Mouse (Mus musculus) liver, embryonic 13.5 days (tissue): ENCODE data around the gene Adam19. TPM values are rescaled to one million over a fixed set of nuclear protein-coding genes. Genes with fewer than 3 reads are reported as not detected.

Experiments used
- ATAC-seq: fragments of 200-750 bp; cut with Nextera tagmentation; 2 replicates; pipeline ENCODE4 v1.8.0; 2017; ENCODE audit warnings: low read depth, mild to moderate bottlenecking, moderate number of reproducible peaks, moderate library complexity
- DNase-seq: peaks from one replicate; pipeline ENCODE4 v3.0.0; 2022
- H3K27ac ChIP-seq: fragments of 300-500 bp; sonication (generic); 2 replicates; pipeline ENCODE4 v1.5.1; 2015; ENCODE audit warnings: moderate library complexity, mild to moderate bottlenecking, inconsistent platforms
- H3K27me3 ChIP-seq: fragments of 300-500 bp; sonication (generic); 2 replicates; pipeline ENCODE4 v1.6.1; 2015; ENCODE audit warnings: mild to moderate bottlenecking, inconsistent platforms
- H3K36me3 ChIP-seq: fragments of 300-500 bp; sonication (generic); 2 replicates; pipeline ENCODE4 v1.6.1; 2015; ENCODE audit warnings: mild to moderate bottlenecking, inconsistent platforms
- H3K4me1 ChIP-seq: fragments of 300-500 bp; sonication (generic); replicated peaks from 2 replicates; pipeline ENCODE4 v1.6.1; 2015; ENCODE audit warnings: inconsistent platforms
- H3K4me2 ChIP-seq: fragments of 300-500 bp; sonication (generic); 2 replicates; pipeline ENCODE4 v1.6.1; 2015; ENCODE audit warnings: inconsistent platforms, mild to moderate bottlenecking, moderate library complexity
- H3K4me3 ChIP-seq: fragments of 300-500 bp; sonication (generic); replicated peaks from 2 replicates; pipeline ENCODE4 v1.5.1; 2015; ENCODE audit warnings: mild to moderate bottlenecking, inconsistent platforms
- H3K9ac ChIP-seq: fragments of 300-500 bp; sonication (generic); 2 replicates; pipeline ENCODE4 v1.6.1; 2015; ENCODE audit warnings: mild to moderate bottlenecking, inconsistent platforms
- H3K9me3 ChIP-seq: fragments of 300-500 bp; sonication (generic); replicated peaks from 2 replicates; pipeline ENCODE4 v1.6.1; 2016; ENCODE audit warnings: inconsistent platforms
- WGBS: fragments of 180-500 bp; shearing (Covaris S2); methylation state at CpG from one replicate; pipeline ENCODE4 v1.1.7; 2015; ENCODE audit not compliant: insufficient replicate concordance; 5-methylcytosine and 5-hydroxymethylcytosine counted together
- polyA plus RNA-seq: library from polyadenylated mRNA; unstranded; fragments of >200 nt; fragmentation: Nextera tagmentation; extraction: Ambion mirVana; gene quantifications from 2 replicates; pipeline ENCODE4 v1.2.1, GENCODE M21; 2015

Gene Adam19
- polyA plus RNA-seq, 1 experiment from 2014 or later: 1.1 TPM

DNA sequence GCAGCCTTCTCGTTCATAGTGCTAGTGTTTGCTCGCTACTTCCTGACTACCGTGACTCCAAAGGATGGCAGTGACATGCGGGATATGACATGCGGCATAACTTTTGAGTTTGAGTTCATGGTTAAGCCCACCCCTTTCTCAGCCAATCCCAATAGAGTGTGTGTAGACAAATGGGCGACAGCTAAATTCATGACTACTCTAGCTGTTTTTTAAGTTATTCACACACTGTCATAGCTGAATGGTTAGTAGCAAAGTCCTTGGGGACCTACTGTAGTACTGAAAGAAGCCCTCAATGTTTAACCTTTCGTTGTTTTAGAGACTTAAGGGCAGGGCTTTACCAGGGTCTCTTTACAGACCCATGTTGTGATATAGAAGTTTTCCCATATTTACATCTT, 70.0 kb downstream of the Adam19 start:
- peaks cover 17% of the 10 kb centered on the region for H3K4me1 ChIP-seq
- no peak overlapping the region for H3K4me2 ChIP-seq
- no peak overlapping the region for H3K9ac ChIP-seq
- no peaks in the 10 kb centered on the region for H3K9me3 ChIP-seq
- 83% methylated on average over 7 of the region's 7 CpGs for WGBS
- no peaks in the 10 kb centered on the region for H3K27me3 ChIP-seq
- DNase-seq (no peak), ATAC-seq (no peak)
- H3K27ac ChIP-seq: no peak overlapping the region
- H3K36me3 ChIP-seq: no peaks in the 10 kb centered on the region
- no peak overlapping the region for H3K4me3 ChIP-seq

DNA sequence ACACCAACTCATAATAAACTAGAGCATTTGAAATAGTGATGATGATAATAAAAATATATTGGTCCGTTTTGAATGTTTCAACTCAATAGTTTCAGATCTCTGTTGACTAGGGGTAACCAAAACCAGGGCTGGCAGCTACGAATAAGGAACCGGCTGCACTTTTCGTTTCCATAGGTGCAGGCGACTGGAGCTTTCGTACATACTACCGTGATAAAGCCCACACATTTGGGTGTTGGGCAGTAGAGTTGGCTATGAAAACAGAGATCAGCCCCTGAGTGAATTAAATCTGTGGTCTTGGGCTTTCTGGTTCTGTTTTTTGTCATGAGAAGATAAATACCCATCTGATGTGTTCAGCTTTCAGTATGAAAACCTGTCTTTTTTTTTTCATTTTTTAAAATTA, 70.5 kb downstream of the Adam19 start:
- Histone ChIP-seq H3K36me3 (no peaks in the 10 kb centered on the region), H3K27ac (no peak overlapping the region), H3K4me3 (no peak overlapping the region), H3K27me3 (no peaks in the 10 kb centered on the region), H3K4me2 (no peak overlapping the region), H3K9me3 (no peaks in the 10 kb centered on the region), H3K4me1 (peaks cover 22% of the 10 kb centered on the region), H3K9ac (no peak overlapping the region)
- ATAC-seq: no peak
- no peak for DNase-seq
- 79% methylated on average over 7 of the region's 7 CpGs for WGBS

DNA sequence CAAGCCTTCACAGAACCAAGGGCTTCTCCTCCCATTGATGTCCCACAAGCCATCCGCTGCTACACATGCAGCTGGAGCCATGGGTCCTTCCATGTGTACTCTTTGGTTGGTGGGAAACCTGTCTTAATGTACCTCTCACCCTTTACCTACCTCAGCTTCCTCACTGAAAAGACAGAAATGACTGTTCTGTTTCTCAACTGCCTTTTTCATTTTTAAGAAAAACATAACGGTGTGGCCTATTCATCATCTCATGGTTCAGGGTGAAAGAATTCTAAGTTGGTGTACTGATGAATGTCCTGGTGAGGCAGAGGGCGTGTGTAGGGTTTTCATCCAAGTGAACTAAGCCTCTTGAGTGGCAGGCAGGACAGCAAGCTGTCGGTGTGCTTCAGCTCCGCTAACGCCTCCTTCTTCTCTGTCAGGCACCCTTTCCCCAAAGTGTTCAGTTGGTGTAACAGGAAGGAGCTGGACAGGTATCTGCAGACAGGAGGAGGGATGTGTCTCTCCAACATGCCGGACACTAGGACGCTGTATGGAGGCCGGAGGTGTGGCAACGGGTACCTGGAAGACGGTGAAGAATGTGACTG, 71.1 kb downstream of the Adam19 start:
- Histone ChIP-seq H3K4me3 (no peak overlapping the region), H3K27ac (no peak overlapping the region), H3K36me3 (no peaks in the 10 kb centered on the region), H3K4me2 (no peak overlapping the region), H3K4me1 (peaks cover 28% of the 10 kb centered on the region), H3K9ac (no peak overlapping the region), H3K27me3 (no peaks in the 10 kb centered on the region), H3K9me3 (no peaks in the 10 kb centered on the region)
- 77% methylated on average over 11 of the region's 11 CpGs for WGBS
- ATAC-seq (no peak), DNase-seq (no peak)

DNA sequence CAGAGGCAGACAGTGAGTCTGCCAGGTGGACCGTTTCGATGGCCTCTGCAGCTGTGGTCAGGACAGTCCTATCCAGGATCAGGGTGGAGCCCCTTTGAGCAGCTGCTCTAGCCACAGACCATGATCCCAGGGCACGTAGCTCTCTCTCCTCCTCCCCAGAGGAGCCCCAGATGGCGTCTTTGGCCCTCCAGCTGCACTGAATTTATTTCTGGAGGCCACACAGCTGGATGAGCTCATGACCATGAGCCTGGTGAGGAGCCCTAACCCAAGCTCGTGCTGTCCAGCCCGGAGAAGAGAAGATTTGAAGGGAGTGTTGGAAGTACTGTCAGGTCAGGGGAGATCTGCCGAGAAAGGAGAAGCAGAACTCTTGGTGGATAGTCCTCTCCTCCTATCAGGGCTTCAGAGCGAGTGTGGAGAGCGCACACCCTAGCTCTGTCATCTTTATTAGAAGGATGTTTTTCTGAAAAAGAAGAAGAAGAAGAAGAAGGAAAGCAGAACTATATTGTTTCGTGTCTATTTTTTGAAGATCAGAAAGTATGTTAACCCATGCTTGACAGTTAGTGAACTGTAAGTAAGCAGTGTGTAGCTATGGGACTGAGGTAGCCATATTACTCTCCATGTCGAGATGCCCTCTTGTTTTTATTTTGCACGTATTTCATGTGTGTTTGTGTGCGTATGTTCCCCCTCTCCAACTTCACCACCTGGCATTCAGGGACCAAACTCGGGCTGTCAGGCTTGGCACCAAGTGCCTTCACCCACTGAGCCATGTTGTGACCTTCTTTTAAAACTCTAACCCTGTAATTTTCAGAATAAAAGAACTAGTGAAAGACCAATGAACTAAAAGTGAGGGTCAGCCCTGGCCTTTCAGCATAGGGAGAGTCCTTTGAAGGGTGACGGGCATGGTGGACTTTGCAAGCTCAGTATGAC, 72.1 kb downstream of the Adam19 start:
- DNase-seq (no peak), ATAC-seq (no peak)
- 58% methylated on average over 15 of the region's 15 CpGs for WGBS

DNA sequence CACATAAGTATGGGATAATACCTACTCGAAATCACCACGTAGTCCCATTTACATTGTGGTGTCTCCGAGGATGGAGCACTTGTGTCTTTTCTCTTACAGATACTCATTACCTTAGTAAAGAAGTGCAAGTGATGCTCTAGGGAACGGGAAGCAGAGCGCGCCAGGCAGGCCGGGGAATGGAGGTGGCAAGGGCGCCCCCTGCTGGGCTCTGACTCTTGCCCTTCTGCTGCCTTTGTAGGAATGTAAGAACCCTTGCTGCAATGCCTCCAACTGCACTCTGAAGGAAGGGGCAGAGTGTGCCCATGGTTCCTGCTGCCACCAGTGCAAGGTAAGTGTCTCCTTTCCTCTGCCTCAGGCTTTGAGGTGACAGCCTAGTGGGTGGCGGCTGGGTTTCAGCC, 72.8 kb downstream of the Adam19 start:
- H3K9ac ChIP-seq: no peak overlapping the region
- no peak; the same call in 1 of the 2 replicates for ATAC-seq
- 52% methylated on average over 9 of the region's 9 CpGs for WGBS

More for the DNA sequence above, 72.1 kb downstream of the Adam19 start:
- Histone ChIP-seq H3K4me3 (no peak overlapping the region), H3K27me3 (no peaks in the 10 kb centered on the region), H3K4me1 (peaks cover 33% of the 10 kb centered on the region), H3K9me3 (no peaks in the 10 kb centered on the region), H3K27ac (no peak overlapping the region), H3K9ac (no peak overlapping the region), H3K4me2 (no peak overlapping the region), H3K36me3 (no peaks in the 10 kb centered on the region)

DNA sequence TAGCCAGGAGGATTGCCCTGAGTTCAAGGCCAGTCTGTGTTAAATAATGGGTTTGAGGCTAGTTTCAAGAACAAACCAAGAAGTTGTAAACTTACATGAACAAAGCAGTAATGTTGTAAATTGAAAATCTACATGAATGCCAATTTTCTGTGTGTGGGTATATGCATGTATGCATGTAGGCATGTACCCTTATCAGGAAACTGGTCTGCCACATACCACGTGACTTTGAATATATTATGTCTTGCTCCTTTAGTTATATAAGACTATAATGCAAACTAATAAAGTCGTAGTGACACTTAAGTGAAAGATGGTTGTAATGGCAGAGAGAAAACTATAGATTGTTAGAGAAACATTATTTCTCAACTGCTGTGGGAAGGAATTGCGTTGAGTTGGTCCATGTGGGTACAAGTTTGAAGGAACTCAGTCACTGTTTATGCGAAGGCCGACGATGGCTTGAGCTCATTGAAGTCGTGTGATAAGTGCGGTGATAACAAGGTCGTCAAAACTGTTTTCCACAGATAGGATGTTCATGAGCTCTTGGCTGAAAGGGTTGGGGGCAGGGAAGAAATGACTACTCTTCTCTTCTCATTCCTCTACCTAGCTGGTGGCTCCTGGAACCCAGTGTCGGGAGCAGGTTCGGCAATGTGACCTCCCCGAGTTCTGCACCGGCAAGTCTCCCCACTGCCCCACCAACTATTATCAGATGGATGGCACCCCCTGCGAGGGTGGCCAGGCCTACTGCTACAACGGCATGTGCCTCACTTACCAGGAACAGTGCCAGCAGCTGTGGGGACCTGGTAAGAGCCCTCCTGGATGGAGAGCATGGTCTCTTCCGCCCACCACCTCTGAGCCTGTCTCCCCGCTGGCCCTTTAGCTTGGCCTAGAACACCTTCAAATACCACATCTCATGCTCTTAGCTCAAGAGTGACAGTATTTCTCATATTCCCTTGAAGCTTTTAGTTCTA, 75.5 kb downstream of the Adam19 start:
- no peak overlapping the region for H3K9ac ChIP-seq
- peak; percentile 81 for ATAC-seq
- no peak overlapping the region for H3K4me3 ChIP-seq
- 0 out of 2 replicates have a peak, but pooled peaks cover 4% of the 10 kb centered on the region for H3K27me3 ChIP-seq
- 51% methylated on average over 17 of the region's 17 CpGs for WGBS
- peaks cover 33% of the 10 kb centered on the region for H3K4me1 ChIP-seq
- H3K4me2 ChIP-seq: 0 out of 2 replicates have a peak overlapping the region, but pooled peaks have one; percentile 11
- H3K27ac ChIP-seq: peak overlapping the region; percentile 66
- peak; percentile 42 for DNase-seq
- H3K36me3 ChIP-seq: no peaks in the 10 kb centered on the region
- no peaks in the 10 kb centered on the region for H3K9me3 ChIP-seq

More for the DNA sequence above, 72.8 kb downstream of the Adam19 start:
- H3K9me3 ChIP-seq: no peaks in the 10 kb centered on the region
- no peaks in the 10 kb centered on the region for H3K27me3 ChIP-seq
- no peak overlapping the region for H3K27ac ChIP-seq
- H3K4me2 ChIP-seq: no peak overlapping the region
- peak; percentile 53 for DNase-seq
- no peaks in the 10 kb centered on the region for H3K36me3 ChIP-seq
- H3K4me1 ChIP-seq: peaks cover 33% of the 10 kb centered on the region
- no peak overlapping the region for H3K4me3 ChIP-seq

DNA sequence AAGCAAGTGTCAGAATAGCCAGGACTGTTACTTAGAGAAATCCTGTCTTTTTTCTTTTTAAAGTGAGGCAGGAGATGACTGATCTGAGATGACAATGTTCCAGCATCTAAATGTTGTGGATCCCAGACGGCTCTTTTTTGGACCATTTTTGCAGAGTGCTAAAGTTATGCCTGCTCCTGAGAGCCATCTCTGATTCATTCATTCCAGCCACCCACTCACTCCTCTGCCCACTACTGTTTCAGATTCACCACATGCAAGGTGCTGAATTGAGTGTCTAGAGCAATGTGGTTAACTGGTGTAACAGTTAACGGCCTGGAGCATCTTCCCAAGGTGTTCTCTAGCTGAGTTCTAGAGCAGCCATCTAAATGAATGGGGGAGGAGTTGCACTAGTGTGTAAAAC, 79.1 kb downstream of the Adam19 start:
- ATAC-seq: no peak
- no peak overlapping the region for H3K27ac ChIP-seq
- 75% methylated on average over 2 of the region's 2 CpGs for WGBS
- H3K4me2 ChIP-seq: no peak overlapping the region
- H3K9ac ChIP-seq: no peak overlapping the region
- peaks cover 23% of the 10 kb centered on the region for H3K4me1 ChIP-seq
- H3K9me3 ChIP-seq: no peaks in the 10 kb centered on the region
- H3K27me3 ChIP-seq: 0 out of 2 replicates have a peak, but pooled peaks cover 4% of the 10 kb centered on the region
- DNase-seq: no peak
- no peak overlapping the region for H3K4me3 ChIP-seq
- H3K36me3 ChIP-seq: no peaks in the 10 kb centered on the region

DNA sequence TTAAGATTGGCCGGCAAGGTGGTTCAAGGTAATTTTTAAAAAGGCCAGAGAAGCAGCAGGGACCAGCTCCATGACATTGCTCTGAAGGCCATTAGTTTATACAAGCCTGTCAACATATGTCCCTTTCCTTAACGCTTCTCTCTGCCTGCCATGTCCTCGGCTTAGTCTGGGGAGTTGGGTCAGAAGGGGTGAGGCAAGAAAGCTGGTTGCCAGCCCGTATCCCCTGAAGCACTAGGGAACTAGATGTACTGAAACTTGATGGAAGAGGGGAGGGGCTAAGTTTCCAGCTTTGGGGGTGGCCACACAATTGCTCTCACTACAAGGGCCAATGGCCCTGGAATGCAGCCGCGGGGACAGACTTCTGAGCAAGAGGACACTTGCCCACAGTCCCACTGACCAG, 87.5 kb downstream of the Adam19 start:
- Histone ChIP-seq H3K4me2 (no peak overlapping the region), H3K9me3 (no peaks in the 10 kb centered on the region), H3K4me3 (no peak overlapping the region), H3K27ac (no peak overlapping the region), H3K27me3 (no peaks in the 10 kb centered on the region), H3K4me1 (no peaks in the 10 kb centered on the region), H3K36me3 (no peaks in the 10 kb centered on the region), H3K9ac (no peak overlapping the region)
- no peak for DNase-seq
- no peak for ATAC-seq
- WGBS: 67% methylated on average over 6 of the region's 6 CpGs

DNA sequence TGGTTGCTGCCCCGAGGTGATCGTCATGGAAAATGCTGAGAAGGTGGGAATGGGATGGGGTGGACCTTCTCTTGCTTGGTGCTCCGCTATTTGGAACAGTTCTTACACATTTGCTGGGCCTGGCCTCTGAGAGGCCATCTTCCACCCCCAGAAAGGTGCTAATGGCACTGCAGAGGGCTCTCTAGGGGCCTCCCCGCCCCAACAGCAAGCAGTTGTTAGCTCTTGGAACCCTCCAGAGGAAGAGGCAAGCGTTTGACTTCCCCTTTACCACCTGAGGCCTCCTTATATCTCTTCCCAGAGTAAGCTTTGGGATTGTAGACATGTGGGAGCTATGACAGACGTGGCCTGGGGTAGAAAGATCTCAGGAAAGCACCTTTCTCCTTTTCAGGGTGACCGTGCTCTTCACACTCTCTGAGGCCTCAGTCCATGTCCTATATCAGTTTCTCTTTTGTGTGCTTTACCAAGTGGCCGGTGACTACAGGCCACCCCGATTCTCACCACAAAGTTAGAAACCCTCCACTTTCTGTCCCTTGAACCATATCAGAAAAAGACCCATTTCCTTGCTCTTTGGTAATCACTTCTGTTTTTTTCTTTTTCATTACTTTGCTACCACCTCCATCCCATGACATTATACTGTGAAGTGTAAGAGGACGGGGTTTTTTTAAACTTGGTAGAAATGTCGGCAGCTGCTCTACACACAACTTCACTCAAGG, 89.5 kb downstream of the Adam19 start:
- no peaks in the 10 kb centered on the region for H3K27me3 ChIP-seq
- DNase-seq: no peak
- H3K36me3 ChIP-seq: no peaks in the 10 kb centered on the region
- H3K4me1 ChIP-seq: no peaks in the 10 kb centered on the region
- H3K4me3 ChIP-seq: no peak overlapping the region
- no peaks in the 10 kb centered on the region for H3K9me3 ChIP-seq
- no peak overlapping the region for H3K27ac ChIP-seq
- 67% methylated on average over 11 of the region's 11 CpGs for WGBS
- no peak overlapping the region for H3K4me2 ChIP-seq
- no peak for ATAC-seq
- H3K9ac ChIP-seq: no peak overlapping the region

DNA sequence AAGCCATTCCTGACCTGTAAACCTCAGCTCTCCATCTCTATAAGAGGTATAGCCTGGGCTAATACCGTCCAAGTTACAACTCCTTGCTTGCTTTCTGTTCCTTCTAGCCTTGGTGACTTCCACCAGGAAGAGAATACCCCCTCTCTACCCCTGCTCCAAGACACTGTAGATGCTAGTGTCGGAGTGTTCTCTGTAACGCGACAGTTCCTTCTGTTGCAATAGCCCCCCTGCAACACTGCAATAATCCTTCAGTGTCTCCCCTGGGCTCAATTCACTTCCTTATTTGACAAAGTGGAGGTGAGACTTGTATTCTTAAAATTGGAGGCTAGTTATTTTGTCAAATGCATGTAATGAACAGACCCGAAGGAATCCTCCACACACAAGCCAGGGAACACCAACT, 90.8 kb downstream of the Adam19 start:
- Histone ChIP-seq H3K27me3 (no peaks in the 10 kb centered on the region), H3K4me1 (no peaks in the 10 kb centered on the region), H3K4me2 (no peak overlapping the region), H3K9me3 (no peaks in the 10 kb centered on the region), H3K27ac (no peak overlapping the region), H3K9ac (no peak overlapping the region), H3K4me3 (no peak overlapping the region), H3K36me3 (no peaks in the 10 kb centered on the region)
- no peak for DNase-seq
- ATAC-seq: no peak
- WGBS: 69% methylated on average over 5 of the region's 5 CpGs
